In the genomic region with DNA sequence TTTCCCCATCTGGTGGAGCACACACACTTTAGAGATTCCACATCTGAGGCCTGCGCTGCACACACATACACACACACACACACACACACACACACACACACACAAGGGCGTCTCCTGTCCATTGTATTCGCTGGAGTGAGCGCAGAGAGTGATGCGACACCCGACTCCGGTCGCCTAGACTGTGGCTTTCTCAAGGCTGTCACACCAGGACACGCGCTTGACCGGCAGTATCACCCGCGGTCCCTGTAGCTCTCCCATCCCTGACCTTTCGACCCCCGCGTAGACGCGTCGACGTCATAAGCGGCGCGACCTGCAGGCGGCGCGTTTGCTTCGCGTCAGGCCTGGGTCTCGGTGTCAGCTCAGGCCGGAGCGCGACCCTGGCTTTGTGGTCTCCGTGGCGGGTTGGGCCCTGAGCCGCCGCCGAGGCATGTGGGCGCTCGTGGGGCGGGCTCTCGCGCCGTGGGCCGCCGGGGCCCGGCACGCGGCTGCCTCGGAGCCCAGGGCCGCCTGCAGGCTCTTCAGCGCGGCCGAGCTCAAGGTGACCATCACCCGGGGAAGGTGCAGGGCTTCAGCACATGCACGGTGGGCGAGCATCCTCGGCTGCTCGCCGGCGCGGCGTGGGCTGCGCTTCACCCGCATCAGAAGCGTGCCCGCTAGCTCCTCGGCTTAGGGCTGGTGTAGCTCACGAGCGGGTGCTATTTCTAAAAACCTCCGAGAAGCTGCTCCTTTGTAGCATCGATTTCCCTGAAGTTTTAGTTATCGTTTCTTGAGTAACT, we compare ENCODE assay signal across 8 mouse cellular contexts. TPM values are rescaled to one million over a fixed set of nuclear protein-coding genes. Genes with fewer than 3 reads are reported as not detected.
DNase-seq lines count a peak whose midpoint lies in the region; ATAC-seq lines count a peak whose summit lies in the region.

A gene (plus strand): TSS at position 296 of the 776 bp plus-strand sequence.

- DNase-seq in adipocyte (ENCODE audit: low spot score), result peak; percentile 92
- peak; percentile 97 for DNase-seq in embryo, embryonic 10 days (ENCODE audit: low spot score)
- DNase-seq in gastrocnemius, postnatal 14 days, result peak; percentile 92
- DNase-seq in left cerebral cortex, postnatal 10 days (ENCODE audit: extremely low spot score in 1 of 2, low spot score in 2 of 2), result peak; percentile 92 to 96
- DNase-seq in right cerebral cortex, postnatal 25 days, result peak; percentile 93
- DNase-seq in urinary bladder, postnatal 4 days (ENCODE audit: low spot score in 2 of 2), result peak; percentile 90 to 95

- peak; percentile 87 for ATAC-seq in inflammation-experienced regulatory T-cells, adult 6 months
- peak; percentile 93 for ATAC-seq in megakaryocyte-erythroid progenitor cell, adult 5-6 weeks (replicated peaks; ENCODE audit: low FRiP score, low TSS enrichment, poor library complexity, severe bottlenecking)

- intact Hi-C loops in gastrocnemius, postnatal 14 days (cut with DNase I; ENCODE audit: low total_unique reads), result no loop called here
- intact Hi-C loops in left cerebral cortex, postnatal 10 days (cut with DNase I), result no loop called here

RNA-seq across cellular contexts. Expression of the gene that starts here (rescaled TPM):
- 10 to 100 TPM; 14.8 to 17.9 TPM for total RNA-seq in gastrocnemius, postnatal 14 days (2021)
- polyA plus RNA-seq in inflammation-experienced regulatory T-cells, adult 6 months (2017; shearing (Covaris generic)), result 1 to 10 TPM; 6.2 to 9.6 (median 8.7) TPM
- 10 to 100 TPM; 34.8 to 37.2 TPM for total RNA-seq in left cerebral cortex, postnatal 10 days (2021)
- 50.7 and 52.7 TPM in 2 replicates for total RNA-seq in megakaryocyte-erythroid progenitor cell, adult 5-6 weeks (2014; fragmentation: Nextera tagmentation)
- 59.2 and 60.8 TPM in 2 replicates for total RNA-seq in megakaryocyte-erythroid progenitor cell, adult 5-6 weeks (2017)

Comparison
In these comparisons a context has a peak if more than half of its experiments do, and no peak if none do; other contexts are left out.
1. Peak in every context shown above with its lines: DNase-seq and ATAC-seq.